Mouse (Mus musculus) cerebellum, adult (tissue): ENCODE results near the gene Ctcfl.

ENCODE experiments used
- ATAC-seq: cut with Nextera tagmentation; 2 replicates; pipeline ENCODE4 v1.9.2; 2017; ENCODE audit warnings: mild to moderate bottlenecking, moderate library complexity, mixed read lengths; ENCODE audit not compliant: insufficient number of reproducible peaks, low FRiP score, low TSS enrichment

Ctcfl gene

DNA sequence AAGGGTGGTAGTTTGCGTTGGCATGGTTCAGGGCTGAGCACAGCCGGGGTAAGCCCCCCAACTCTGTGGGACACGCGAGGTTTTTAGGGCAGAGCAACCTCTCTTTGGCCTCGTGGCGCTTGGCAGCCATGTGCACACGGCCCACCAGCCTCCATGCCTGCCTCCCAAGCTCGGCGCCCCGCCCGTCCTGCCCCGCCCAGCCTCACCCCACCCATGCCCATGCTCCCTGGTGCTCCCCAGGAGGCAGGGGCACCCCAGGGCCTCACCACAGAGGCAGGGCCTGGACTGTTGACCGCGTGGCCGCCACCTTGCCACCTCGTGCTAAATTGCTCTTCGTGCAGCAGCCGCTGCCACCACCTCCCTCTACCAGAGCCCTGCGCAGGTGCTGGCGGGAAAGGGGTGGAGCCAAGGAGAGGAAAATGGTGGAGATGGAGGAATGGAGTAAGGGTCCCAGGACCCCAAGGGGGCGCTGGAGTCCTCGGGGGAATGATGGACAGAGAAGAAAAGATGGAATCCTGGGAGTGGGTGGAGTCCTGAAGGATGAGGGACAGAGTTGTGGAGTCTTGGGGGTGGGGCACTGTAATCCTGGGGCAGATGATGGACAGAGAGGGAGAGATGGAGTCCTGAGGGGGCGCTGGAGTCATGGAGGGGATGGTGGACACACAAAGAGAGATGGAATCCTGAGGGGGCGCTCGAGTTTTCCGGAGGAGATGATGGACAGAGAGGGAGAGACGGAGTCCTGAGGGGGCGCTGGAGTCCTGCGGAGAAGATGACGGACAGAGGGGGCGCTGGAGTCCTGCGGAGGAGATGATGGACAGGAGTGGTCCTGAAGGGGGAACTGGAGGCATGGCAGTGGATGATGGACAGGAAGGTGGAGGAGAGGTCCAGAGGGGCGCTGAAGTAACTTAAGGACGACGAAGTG lies at the start of gene Ctcfl:
Gene Ctcfl, minus strand, starts transcription at position 503 of the 922 bp plus-strand sequence.
- ATAC-seq, result no peak

DNA sequence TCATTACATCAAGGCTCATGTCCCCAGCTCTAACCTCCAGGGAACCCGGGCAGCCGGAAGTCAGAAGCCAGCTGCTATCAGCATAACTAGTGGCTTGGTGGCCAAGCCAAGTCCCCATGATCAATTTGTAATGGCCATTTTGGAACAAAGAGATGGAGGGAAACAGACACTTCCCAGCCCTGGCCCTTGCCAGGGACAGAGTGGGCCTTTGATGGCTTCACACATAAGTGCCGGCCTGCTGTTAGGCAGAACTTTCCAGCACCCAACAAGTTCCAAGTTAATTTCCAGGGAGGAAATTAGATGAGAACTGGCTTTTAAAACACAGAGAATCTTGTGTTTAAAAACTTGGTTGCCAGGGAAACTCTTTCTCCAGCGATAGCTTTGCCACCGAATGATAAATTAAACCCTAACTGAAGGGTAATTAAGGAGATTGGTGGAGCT lies 49.1 kb upstream of the Ctcfl start:
- no peak for ATAC-seq

DNA sequence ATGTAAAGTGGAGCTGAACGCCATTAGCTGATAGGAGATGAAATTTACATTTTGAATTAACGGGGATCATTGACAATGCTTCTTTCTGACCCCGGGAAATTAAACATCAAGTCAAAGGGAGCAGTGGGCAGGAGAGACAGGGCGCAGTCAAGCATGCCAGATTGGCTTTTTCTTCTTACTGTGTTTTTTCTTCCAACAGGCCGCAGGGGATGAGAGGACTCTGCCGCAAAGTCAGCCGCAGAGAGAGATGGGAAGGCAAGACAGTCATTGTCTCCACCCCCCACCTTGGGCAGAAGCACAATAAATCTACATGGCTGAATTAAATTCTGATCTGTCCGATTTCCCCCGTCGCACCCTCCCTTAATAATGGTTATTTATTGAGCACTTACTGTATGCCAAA lies 46.0 kb upstream of the Ctcfl start:
- no peak for ATAC-seq

DNA sequence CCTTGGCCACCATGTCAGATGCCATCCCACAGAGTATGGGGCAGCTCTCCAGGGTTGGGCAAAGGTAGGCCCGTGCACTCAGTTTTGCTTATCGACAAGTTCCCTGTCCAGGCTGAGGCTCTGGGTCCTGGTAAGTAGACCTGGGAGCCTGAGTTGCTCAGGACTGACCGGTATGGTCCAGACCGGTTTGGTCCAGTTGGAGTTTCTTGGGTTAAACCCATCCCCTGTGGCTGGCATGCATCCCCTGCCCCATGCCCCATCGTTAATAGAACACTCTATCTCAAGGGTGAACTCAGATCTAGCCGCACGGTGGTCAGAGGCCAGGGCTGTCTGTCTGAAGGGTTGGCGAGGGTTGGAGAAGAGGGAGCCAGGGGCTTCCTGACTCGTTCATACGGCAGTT lies 45.6 kb upstream of the Ctcfl start:
- ATAC-seq, result no peak

DNA sequence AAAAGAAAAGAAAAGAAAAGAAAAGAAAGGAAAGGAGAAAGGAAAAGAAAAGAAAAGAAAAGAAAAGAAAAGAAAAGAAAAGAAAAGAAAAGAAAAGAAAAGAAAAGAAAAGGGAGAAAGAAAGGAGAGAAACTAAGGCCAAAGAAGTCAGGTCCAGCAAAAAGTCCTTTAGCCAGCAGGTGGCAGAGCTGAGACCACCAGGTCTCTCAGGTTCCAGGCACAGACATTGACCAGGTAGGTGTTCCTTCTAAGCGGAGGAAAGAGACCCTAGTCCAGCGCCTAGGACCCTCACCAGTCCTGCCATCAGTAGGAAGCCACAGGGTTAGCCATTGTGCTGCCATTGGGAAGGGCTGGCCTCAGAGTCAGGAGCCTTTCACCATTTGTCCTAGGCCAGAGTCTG lies 45.0 kb upstream of the Ctcfl start:
- no peak for ATAC-seq

DNA sequence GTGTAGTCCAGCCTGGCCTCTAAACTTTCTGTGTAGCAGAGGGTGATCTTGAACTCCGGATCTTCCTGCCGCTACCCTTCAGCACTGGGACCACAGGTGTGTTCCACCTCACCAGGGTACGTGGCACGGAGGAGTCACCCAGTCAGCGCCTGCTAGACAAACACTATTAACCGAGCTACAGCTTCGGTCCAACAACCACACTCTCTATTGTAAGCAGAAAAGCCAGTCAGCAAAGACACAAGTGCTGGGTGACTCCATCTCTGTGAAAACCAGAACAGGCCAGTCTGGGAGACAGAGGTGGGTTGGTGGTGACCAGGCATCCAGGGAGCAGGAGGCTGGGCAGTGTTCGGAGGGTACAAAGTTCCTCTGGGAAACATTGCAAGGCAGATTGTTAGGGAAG lies 44.1 kb upstream of the Ctcfl start:
- ATAC-seq, result no peak

DNA sequence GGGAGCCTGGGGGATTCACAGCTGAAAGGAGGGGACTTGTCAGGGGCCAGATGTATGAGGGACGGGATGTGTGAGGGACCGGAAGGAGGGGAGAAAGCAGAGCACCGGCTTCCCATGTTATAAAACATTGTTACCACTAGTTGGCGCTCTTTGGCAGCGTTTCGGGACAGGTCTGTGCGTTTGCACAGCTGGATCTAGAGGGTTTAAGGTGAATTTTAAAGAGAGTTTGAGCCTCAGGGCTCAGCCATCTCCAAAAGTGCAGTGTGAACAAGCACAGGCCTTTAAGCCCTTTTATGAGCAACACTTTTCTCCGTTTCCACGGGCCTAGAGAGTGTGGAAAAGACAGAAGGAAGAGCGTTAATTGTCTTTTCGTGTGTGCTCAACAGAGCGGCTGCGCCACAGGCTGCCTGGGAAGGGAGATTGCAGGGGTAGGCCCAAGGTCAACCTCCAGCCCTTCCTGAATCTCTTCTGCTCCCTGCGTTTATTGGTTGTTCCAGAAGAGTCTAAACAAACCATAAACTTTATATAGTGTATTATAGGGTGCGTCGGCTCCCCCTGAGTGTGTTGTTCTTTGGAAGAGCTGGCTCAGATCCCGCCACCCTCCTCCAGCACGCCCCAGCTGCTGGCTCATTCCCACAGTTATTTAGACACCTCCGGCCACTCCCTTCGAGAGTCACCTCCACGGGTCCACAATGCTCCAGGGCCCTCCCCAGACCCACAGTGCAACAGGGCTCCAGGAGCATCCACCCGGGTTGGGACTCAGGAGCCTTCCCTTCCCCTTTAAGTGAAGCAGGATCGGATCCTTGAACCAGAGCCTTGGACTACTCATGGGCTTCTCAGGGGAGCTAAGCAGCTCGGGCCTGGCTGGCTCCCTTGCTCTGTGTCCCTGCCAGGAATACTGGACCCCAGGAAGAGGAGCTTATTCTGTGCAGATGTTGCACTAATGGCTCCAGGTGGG lies 40.3 kb upstream of the Ctcfl start:
- ATAC-seq, result no peak

DNA sequence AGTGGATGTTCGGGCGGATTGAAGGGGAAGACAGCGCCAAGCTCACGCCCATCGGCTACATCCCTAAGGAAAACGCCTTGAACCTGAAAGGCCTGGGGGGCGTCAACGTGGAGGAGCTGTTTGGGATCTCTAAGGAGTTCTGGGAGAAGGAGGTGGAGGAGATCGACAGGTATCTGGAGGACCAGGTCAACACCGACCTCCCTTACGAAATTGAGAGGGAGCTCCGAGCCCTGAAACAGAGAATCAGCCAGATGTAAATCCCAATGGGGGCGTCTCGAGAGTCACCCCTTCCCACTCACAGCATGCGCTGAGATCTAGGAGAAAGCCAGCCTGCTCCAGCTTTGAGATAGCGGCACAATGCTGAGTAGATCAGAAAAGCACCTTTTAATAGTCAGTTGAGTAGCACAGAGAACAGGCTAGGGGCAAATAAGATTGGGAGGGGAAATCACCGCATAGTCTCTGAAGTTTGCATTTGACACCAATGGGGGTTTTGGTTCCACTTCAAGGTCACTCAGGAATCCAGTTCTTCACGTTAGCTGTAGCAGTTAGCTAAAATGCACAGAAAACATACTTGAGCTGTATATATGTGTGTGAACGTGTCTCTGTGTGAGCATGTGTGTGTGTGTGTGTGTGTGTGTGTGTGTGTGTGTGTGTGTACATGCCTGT lies 39.2 kb upstream of the Ctcfl start:
- ATAC-seq, result no peak

DNA sequence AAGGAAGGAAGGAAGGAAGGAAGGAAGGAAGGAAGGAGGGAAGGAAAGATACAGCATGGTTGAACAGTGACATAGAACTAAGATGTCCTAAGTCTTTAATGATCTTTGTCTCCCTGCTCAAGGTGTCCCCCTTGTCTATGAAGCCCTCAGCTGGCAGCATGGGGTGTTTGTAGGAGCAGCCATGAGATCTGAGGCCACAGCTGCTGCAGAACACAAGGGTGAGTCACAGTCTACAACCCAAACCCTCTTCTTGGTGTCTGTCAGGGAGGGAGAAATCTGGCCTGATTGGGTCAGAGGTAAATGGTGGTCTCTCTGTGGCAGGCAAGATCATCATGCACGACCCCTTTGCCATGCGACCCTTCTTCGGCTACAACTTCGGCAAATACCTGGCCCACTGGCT lies 38.5 kb upstream of the Ctcfl start:
- ATAC-seq, result no peak

DNA sequence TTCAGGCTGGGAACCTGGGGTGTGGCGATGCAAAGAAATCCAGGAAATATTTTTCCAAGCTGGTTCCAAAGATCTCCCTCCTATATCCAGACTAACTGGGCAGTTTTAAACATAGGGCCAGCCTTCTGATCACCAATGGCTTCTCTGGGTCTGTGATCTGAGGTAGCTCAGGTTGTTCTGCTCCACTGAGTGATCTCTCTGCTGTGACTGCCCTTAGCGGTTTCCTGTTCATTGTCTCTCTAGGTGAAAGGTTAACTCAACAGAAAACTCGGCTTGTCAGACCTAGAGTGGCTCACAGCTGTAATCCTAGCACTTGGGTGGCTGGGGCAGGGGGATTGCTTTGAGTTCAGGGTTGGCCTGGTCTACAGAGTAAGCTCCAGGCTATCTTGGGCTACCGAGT lies 38.1 kb upstream of the Ctcfl start:
- no peak for ATAC-seq

DNA sequence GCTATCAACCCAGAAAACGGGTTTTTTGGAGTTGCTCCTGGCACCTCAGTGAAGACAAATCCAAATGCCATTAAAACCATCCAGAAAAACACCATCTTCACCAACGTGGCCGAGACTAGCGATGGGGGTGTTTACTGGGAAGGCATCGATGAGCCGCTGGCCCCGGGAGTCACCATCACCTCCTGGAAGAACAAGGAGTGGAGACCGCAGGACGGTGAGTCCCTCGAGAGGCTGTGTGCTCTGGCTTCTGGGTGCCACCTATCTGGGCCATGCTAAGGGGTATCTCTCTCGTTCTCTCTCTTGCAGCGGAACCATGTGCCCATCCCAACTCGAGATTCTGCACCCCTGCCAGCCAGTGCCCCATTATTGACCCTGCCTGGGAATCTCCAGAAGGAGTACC lies 37.6 kb upstream of the Ctcfl start:
- ATAC-seq, result no peak

DNA sequence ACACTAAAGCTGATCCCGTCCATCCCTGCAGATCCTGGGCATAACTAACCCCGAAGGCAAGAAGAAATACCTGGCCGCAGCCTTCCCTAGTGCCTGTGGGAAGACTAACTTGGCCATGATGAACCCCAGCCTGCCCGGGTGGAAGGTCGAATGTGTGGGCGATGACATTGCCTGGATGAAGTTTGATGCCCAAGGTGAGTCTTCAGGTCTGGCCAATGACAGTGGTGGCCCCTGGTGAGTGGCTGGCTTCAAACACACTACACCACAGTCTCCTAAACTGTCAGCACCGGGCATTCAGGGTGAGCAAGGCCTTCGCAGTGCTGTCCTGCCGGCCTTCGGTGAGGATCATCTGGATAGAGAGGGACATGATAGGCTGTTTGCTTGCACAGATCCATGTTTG lies 36.6 kb upstream of the Ctcfl start:
- no peak for ATAC-seq

DNA sequence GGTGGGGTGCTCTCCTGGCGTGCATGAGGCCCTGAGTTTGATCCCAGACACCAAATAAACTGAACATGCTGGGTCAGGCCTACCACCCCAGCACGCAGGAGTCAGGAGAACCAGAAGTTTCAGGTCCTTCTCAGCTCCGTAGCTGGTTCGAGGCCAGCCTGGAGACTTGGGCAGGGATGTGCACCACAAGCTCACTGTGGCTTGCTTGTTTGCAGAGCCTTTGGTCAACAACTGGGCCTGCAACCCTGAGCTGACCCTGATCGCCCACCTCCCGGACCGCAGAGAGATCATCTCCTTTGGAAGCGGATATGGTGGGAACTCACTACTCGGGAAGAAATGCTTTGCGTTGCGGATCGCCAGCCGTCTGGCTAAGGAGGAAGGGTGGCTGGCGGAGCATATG lies 35.6 kb upstream of the Ctcfl start:
- ATAC-seq, result no peak

DNA sequence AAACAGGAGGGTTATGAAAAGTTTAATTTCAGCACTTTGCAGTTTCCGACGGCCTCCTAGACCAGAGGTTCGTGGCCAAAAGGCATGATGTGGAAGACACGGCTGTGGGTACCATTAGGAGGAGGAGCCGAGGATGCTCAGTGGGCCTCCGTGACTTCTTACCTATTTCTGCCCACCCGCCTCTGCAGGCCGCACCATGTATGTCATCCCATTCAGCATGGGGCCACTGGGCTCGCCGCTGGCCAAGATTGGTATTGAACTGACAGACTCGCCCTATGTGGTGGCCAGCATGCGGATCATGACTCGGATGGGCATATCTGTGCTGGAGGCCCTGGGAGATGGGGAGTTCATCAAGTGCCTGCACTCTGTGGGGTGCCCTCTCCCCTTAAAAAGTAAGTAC lies 35.2 kb upstream of the Ctcfl start:
- ATAC-seq, result no peak

DNA sequence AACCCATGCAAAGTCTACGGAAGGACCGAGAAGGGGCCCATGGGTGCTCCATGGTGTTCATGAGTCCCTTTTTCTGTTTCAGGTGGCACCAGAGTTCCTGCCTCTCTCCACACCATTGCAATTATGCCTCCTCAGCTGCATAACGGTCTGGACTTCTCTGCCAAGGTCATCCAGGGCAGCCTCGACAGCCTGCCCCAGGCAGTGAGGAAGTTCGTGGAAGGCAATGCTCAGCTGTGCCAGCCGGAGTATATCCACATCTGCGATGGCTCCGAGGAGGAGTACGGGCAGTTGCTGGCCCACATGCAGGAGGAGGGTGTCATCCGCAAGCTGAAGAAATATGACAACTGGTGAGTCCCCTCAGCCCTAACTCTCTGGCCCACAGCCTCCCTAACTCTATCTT lies 33.9 kb upstream of the Ctcfl start:
- ATAC-seq, result 0 out of 2 replicates have a peak, but pooled peaks have one; percentile 4

DNA sequence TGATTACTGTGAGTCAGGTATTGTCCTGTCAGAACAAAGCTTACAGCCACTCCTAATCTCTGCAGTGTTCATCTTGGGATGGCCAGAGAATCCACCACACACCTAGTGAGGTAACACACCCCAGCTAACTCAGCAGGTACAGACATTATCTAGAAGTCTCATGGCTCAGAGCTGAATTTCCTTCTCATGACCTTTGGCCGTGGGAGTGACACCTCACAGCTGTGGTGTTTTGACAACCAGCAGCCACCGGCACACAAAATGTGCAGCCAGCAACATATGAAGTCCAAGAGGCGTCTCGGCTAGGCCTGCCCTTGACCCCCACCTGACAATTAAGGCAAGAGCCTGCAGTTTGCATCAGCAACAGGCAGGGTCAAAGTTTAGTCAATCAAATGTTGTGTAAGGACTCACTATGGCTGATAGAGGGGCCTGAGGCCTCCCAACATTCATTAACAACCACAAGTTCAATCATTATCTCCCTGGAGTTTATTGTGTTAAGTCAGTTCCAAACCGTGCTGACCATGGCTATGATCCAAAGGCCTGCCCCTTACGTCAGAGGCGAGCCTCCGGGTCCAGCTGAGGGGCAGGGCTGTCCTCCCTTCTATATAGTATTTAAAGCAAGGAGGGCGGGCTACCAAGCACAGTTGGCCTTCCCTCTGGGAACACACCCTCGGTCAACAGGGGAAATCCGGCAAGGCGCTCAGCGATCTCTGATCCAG lies 33.3 kb upstream of the Ctcfl start, which contains the start of gene Pck1:
Gene Pck1, plus strand, starts transcription at position 613 of the 716 bp plus-strand sequence.
- ATAC-seq, result no peak

DNA sequence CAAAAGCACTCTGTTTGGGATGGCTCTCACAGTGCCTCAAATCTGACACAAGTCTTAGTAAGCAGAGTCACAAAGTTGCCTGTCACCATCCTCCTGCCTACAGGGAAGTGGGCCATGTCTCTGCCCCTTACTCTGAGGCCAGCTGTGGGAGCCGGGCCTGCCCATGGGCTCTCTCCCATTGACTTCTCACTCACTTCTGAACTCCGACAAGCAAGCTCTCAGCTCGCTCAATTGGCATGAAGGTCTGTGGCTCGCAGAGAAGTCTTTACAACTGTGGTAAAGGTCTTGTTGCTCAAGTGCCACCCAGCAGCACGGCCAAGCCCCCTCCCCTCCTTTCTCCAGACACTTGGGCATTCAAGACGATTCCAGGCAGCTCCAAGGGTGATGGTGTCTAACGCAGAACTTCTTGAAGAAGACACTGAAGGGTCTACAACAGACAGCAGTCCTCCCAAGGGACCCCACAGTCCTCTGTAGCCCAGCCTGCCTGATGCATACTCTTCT lies 32.5 kb upstream of the Ctcfl start:
- ATAC-seq, result no peak

DNA sequence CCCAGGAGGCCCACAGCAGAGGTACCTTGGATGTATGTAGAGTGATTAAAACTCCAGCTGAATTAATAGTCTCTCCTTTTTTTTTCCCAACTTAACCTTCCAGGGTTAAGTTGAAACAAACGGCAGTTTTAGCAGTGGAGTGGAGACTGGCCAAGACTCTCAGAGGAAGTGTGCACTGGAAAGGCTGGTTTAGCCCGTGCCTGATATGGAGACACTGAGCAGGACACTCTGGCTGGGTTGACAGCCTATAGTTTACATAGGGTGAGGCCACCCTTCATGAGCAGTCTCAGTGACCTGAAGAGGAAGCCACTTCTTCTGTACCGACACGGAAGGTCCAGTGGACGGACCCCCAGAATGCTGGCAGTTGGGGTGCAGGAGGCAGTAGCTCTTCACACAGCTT lies 32.0 kb upstream of the Ctcfl start:
- no peak for ATAC-seq

DNA sequence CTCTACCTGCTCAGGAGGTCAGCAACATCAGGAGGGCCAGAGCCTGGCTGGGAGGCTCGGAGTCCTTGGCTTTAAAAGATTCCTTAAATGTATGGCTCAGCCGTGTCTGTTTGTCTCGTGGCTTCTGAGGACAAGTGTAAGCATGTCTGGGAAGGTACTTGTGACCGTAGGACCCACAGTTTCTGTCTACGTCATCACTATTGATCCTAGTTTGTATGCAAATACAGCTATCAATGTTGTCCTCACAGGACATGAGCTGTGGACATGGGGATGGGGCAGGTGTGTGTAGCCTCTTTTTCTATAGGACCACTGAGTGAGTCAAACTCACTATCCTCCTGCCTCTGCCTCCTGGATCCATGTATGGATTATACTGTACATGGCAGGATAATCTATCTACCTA lies 28.7 kb upstream of the Ctcfl start:
- no peak for ATAC-seq

DNA sequence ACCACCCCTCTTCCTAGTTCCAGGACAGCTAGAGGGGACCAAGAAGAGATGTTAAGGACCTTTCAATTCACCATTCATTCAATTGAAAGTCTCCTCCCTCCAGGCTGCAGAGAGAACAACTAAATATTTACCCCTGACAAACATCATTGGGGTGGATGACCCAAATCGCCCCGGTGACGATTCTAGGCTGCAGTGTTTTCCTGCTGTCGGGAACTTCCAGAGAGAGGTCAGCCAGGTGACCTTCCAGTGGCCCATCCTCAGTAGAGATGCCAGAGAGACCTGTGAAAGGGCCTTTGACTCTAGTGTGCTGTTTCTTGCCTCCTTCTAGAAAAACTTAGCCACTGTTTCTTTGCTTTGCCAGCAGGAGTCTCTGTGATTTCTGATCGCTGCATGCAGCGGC lies 27.4 kb upstream of the Ctcfl start:
- no peak for ATAC-seq
